Mouse (Mus musculus) cortical plate, adult 2 months (tissue): ENCODE data around the gene Nlrp9c.
"Not testable (repeated sequence)": the region's sequence is repeated elsewhere in the genome, so short reads cannot be mapped to it uniquely, and the experiment has no call there.

Source experiments
- CTCF ChIP-seq: fragments of 200-500 bp; IDR thresholded peaks from 2 replicates; pipeline ENCODE4 v1.5.1; 2011; ENCODE audit warnings: mild to moderate bottlenecking, control low read depth, low read length; ENCODE audit not compliant: insufficient read depth; ENCODE audit errors: extremely low read depth
- POLR2A ChIP-seq: fragments of 200-500 bp; IDR thresholded peaks from 2 replicates; pipeline ENCODE4 v1.6.1; 2011; ENCODE audit warnings: mild to moderate bottlenecking, low read length, control low read depth; ENCODE audit not compliant: insufficient read depth; ENCODE audit errors: extremely low read depth

GRCm38 (mm10) chr7:26403600-26403999, at the start of gene Nlrp9c:
- not testable (repeated sequence) for TF ChIP-seq CTCF, POLR2A
